Mouse (Mus musculus): ENCODE data around the gene Pde6g. TPM values are rescaled to one million over a fixed set of nuclear protein-coding genes. Genes with fewer than 3 reads are reported as not detected.

Pde6g gene
- total RNA-seq (2023), result under 1 TPM in 1 of 2 experiments, not detected in 1; 0.55 TPM

GRCm38 (mm10) chr11:120453306-120453705 lies at the start of gene Pde6g:
Pde6g (minus strand) TSS chr11:120453500.

DNA sequence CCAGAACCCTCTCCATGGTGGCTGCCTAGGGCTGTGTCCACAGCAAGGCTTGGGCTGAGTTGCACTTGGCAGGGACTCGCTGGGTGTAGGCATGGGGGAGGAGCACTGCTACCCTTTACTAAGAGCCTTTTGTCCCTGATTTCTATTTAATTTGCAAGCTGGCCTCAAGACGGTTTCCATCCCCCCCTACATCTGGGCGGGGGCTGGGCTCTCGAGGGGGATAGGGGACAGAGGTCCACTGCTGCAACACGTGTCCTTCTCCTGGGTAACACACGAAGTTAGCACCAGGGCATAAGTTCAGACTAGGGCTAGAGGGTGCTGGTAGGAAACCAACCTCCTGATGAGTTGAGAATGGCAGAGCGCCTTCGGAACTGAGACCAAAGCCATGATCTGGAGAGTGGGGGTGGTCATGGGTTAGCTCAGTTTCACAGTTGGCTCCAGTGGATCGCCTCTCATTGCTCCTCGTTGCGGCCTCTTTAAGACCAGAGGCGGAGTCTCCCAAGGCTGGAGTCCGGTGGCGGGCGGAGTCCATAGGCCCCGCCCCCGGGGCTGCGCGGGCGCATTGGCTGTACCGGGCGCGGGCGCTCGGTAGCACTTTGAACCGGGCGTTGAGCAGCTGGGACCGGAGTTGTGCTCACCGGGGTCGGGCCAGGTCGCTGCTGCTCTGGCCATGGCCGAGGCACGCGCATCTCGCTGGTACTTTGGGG lies 38.2 kb upstream of the Pde6g start, which contains the start of gene Slc25a10:
Slc25a10 (plus strand) TSS at position 524 of the 707 bp plus-strand sequence.

GRCm38 (mm10) chr11:120484265-120484981 lies 31.1 kb upstream of the Pde6g start, which contains the start of gene Mrpl12:
Mrpl12 (plus strand) TSS chr11:120484613.

GRCm38 (mm10) chr11:120467051-120467735 lies 13.9 kb upstream of the Pde6g start, which contains the start of gene Arl16:
Arl16 (minus strand) TSS chr11:120467607.

GRCm38 (mm10) chr11:120457772-120458751 lies 4.8 kb upstream of the Pde6g start, which contains the start of the genes Oxld1 and Ccdc137:
Oxld1 (minus strand) TSS chr11:120458068.
Ccdc137 (plus strand) TSS chr11:120458115.

DNA sequence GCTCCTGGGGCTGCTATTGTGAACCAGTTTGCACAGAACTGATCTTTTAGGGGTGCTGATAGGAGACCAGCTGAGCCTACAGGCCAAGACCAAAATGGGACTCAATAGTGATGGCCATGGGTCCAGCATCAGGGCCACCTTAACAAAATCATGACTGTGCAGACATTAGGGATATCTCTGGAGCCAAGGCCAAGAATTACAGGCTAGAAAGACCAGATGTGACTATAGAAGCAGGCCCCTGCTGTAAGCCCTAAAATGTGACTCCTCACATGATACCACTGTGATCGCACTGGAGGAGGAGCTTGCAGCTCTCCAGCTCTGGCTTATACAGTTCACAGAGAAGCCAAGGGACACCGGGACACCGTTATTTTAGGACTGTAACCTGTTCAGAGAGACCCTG lies 11.0 kb downstream of the Pde6g start, which contains the start of gene Tspan10:
Tspan10 (plus strand) TSS at position 301 of the 400 bp plus-strand sequence.

DNA sequence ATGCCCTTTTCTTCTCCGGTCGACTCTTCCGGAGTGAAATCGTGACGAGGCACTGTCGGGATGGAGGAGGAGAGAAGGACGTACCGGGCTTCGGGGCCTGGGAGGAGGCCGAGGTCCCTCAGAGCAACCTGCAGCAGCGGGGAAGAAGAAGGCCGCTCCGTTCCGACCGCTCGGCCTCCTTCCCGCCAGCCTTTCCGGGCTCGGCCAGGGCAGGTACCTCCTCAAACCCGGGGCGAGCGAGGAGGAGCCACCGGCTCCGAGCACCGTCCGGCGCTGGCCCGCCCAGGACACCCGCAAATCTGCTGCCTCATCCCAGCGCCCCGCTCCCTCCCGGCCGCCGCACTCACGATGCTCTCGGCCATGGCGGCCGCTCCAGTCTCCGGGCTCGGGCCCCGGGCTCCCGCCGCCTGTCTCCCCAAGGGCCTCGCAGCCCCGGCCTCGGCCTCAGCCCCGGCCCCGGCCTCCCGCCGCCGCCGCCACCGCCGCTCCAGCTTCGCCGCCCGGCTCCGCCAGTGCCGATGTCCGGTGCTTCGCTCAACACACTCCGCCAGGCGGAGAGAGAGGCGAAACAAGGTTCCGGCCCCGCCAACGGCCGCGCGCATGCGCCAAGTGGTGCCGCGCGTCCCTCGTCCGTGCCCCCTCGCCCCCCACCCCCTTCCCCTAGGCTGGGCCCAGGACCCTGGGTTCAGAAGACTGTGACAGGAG lies 16.0 kb downstream of the Pde6g start, which contains the start of gene Nploc4:
Nploc4 (minus strand) TSS at position 557 of the 705 bp plus-strand sequence.

Other genes starting within 250 kb of the Pde6g start
- gene Bahcc1, start 220.6 kb downstream of the Pde6g start, total RNA-seq (2023), result under 1 TPM; 0.47 to 0.82 TPM
- gene Actg1, start 105.0 kb downstream of the Pde6g start, total RNA-seq (2023), result 1,000 to 10,000 TPM; 1,363 to 1,496 TPM
- gene Fscn2, start 92.0 kb downstream of the Pde6g start, total RNA-seq (2023), result under 1 TPM in 1 of 2 experiments, not detected in 1; 0.99 TPM
- 10 to 100 TPM; 24.9 to 26.5 TPM for gene Faap100, start 74.7 kb downstream of the Pde6g start, total RNA-seq (2023)
- 10 to 100 TPM; 61.3 to 61.5 TPM for gene Nploc4, start 15.8 kb downstream of the Pde6g start, total RNA-seq (2023)
- gene Tspan10, start 10.9 kb downstream of the Pde6g start, total RNA-seq (2023), result 10 to 100 TPM; 10.1 to 87.3 TPM
- gene Oxld1, start 4.6 kb upstream of the Pde6g start, total RNA-seq (2023), result 1 to 10 TPM; 6.0 TPM
- 10 to 100 TPM; 33.7 to 40.9 TPM for gene Ccdc137, start 4.6 kb upstream of the Pde6g start, total RNA-seq (2023)
- 10 to 100 TPM; 14.0 to 17.5 TPM for gene Arl16, start 14.1 kb upstream of the Pde6g start, total RNA-seq (2023)
- gene Mrpl12, start 31.1 kb upstream of the Pde6g start, total RNA-seq (2023), result 10 to 100 TPM; 39.9 to 42.8 TPM
- gene Slc25a10, start 38.3 kb upstream of the Pde6g start, total RNA-seq (2023), result 10 to 100 TPM; 11.3 to 13.5 TPM
- gene Gcgr, start 77.2 kb upstream of the Pde6g start, total RNA-seq (2023), result not detected
- gene Mcrip1, start 96.2 kb upstream of the Pde6g start, total RNA-seq (2023), result 10 to 100 TPM; 41.4 to 41.6 TPM
- not detected for gene Ppp1r27, start 97.6 kb upstream of the Pde6g start, total RNA-seq (2023)
- gene P4hb, start 119.8 kb upstream of the Pde6g start, total RNA-seq (2023), result 100 to 1,000 TPM; 159 to 168 TPM
- gene Arhgdia, start 128.1 kb upstream of the Pde6g start, total RNA-seq (2023), result 100 to 1,000 TPM; 410 to 436 TPM
- gene Alyref, start 144.9 kb upstream of the Pde6g start, total RNA-seq (2023), result 100 to 1,000 TPM; 112 to 138 TPM
- 10 to 100 TPM; 80.1 to 83.9 TPM for gene Anapc11, start 144.9 kb upstream of the Pde6g start, total RNA-seq (2023)
- 1 to 10 TPM; 2.4 to 4.5 TPM for gene Npb, start 155.0 kb upstream of the Pde6g start, total RNA-seq (2023)
- gene Pcyt2, start 164.4 kb upstream of the Pde6g start, total RNA-seq (2023), result 100 to 1,000 TPM; 131 to 143 TPM
- 100 to 1,000 TPM; 132 to 138 TPM for gene Sirt7, start 171.7 kb upstream of the Pde6g start, total RNA-seq (2023)
- 10 to 100 TPM; 26.8 to 34.7 TPM for gene Mafg, start 180.1 kb upstream of the Pde6g start, total RNA-seq (2023)
- 1 to 10 TPM; 1.8 to 2.8 TPM for gene Pycr1, start 190.3 kb upstream of the Pde6g start, total RNA-seq (2023)
- gene Myadml2, start 194.7 kb upstream of the Pde6g start, total RNA-seq (2023), result not detected
- gene Notum, start 207.7 kb upstream of the Pde6g start, total RNA-seq (2023), result not detected
- gene Aspscr1, start 219.5 kb upstream of the Pde6g start, total RNA-seq (2023), result 100 to 1,000 TPM; 100 to 106 TPM

Data from T-cell, adult 66 days (primary cell).